Mouse (Mus musculus): Measurements from ENCODE around the gene Sirt4. TPM values are rescaled to one million over a fixed set of nuclear protein-coding genes. Genes with fewer than 3 reads are reported as not detected.
A peak's percentile ranks its signal among the peaks of the same experiment; 100 is the strongest.
"Not testable (repeated sequence)": the region's sequence is repeated elsewhere in the genome, so short reads cannot be mapped to it uniquely, and the experiment has no call there.

The Sirt4 gene
- polyA plus RNA-seq, 1 experiment: 13.2 TPM

- H3K27ac ChIP-seq (ENCODE audit: control insufficient read depth, insufficient read depth, low read depth, low read length, poor library complexity): no peak overlapping the region
- TF ChIP-seq POLR2A (IDR thresholded peaks at IDR 0.05; ENCODE audit: borderline replicate concordance, control insufficient read depth, low read depth, low read length) (no peak), CTCF (IDR thresholded peaks at IDR 0.05; ENCODE audit: control insufficient read depth, insufficient read depth, low read length) (no peak)
- no peak overlapping the region for H3K4me3 ChIP-seq (replicated peaks; ENCODE audit: control insufficient read depth, low read depth, low read length)
- no peaks in the 10 kb centered on the region for H3K4me1 ChIP-seq (ENCODE audit: control insufficient read depth, insufficient read depth, low read length)
- WGBS: 66% methylated on average over 13 of the region's 13 CpGs
Observed at GRCm38 (mm10) chr5:115458918-115459317, 25.6 kb downstream of the Sirt4 start.

GRCm38 (mm10) chr5:115455838-115456237, 28.7 kb downstream of the Sirt4 start:
- WGBS: 67% methylated on average over 7 of the region's 7 CpGs
- no peak overlapping the region for H3K4me3 ChIP-seq (replicated peaks; ENCODE audit: control insufficient read depth, low read depth, low read length)
- TF ChIP-seq POLR2A (IDR thresholded peaks at IDR 0.05; ENCODE audit: borderline replicate concordance, control insufficient read depth, low read depth, low read length) (no peak), CTCF (IDR thresholded peaks at IDR 0.05; ENCODE audit: control insufficient read depth, insufficient read depth, low read length) (no peak)
- H3K4me1 ChIP-seq (ENCODE audit: control insufficient read depth, insufficient read depth, low read length): no peaks in the 10 kb centered on the region
- no peak overlapping the region for H3K27ac ChIP-seq (ENCODE audit: control insufficient read depth, insufficient read depth, low read depth, low read length, poor library complexity)

DNA sequence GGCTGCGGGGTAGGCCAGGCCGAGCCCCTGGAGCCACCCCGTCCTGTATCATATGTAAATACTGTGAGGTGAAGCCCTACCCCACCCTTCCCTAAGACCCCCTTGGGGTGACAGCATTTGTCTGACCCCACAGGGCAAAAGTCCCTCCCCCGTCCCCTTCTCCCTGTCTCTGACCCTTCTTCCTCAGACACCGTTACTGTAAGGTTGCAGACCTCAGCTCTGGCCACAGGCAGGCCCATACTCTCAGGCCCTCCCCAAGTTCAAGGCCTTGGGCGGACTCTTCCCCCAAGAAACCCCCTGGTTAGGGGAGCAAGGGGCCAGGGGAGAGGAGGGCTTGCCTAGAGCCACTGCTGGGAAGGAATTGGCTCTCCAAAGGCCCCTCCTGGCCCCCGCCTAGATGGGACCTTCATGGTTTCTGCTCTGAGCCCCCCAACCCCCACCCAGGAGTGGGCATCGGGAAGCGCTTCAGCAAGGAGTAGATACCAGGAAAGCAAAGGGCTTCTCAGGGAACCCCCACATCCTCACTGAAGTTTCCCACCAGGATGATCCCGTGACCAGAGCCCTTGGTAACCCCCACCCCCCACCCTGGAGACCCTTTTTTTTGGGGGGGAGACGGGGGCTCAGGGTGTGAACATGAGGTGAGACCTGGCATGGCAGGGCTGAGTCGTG, 30.0 kb downstream of the Sirt4 start:
- no peak overlapping the region for H3K4me3 ChIP-seq (replicated peaks; ENCODE audit: control insufficient read depth, low read depth, low read length)
- no peaks in the 10 kb centered on the region for H3K4me1 ChIP-seq (ENCODE audit: control insufficient read depth, insufficient read depth, low read length)
- no peak for TF ChIP-seq POLR2A (IDR thresholded peaks at IDR 0.05; ENCODE audit: borderline replicate concordance, control insufficient read depth, low read depth, low read length)
- no peak for TF ChIP-seq CTCF (IDR thresholded peaks at IDR 0.05; ENCODE audit: control insufficient read depth, insufficient read depth, low read length)
- 79% methylated on average over 12 of the region's 12 CpGs for WGBS
- no peak overlapping the region for H3K27ac ChIP-seq (ENCODE audit: control insufficient read depth, insufficient read depth, low read depth, low read length, poor library complexity)

GRCm38 (mm10) chr5:115450410-115451317, 33.9 kb downstream of the Sirt4 start:
- Histone ChIP-seq H3K4me1 (ENCODE audit: control insufficient read depth, insufficient read depth, low read length) (no peaks in the 10 kb centered on the region), H3K4me3 (replicated peaks; ENCODE audit: control insufficient read depth, low read depth, low read length) (no peak overlapping the region), H3K27ac (ENCODE audit: control insufficient read depth, insufficient read depth, low read depth, low read length, poor library complexity) (no peak overlapping the region)
- 88% methylated on average over 27 of the region's 27 CpGs for WGBS
- TF ChIP-seq CTCF (IDR thresholded peaks at IDR 0.05; ENCODE audit: control insufficient read depth, insufficient read depth, low read length): no peak
- no peak for TF ChIP-seq POLR2A (IDR thresholded peaks at IDR 0.05; ENCODE audit: borderline replicate concordance, control insufficient read depth, low read depth, low read length)

- TF ChIP-seq POLR2A (IDR thresholded peaks at IDR 0.05; ENCODE audit: borderline replicate concordance, control insufficient read depth, low read depth, low read length): no peak
- no peak for TF ChIP-seq CTCF (IDR thresholded peaks at IDR 0.05; ENCODE audit: control insufficient read depth, insufficient read depth, low read length)
- Histone ChIP-seq H3K27ac (ENCODE audit: control insufficient read depth, insufficient read depth, low read depth, low read length, poor library complexity) (no peak overlapping the region), H3K4me1 (ENCODE audit: control insufficient read depth, insufficient read depth, low read length) (no peaks in the 10 kb centered on the region), H3K4me3 (replicated peaks; ENCODE audit: control insufficient read depth, low read depth, low read length) (no peak overlapping the region)
- 67% methylated on average over 3 of the region's 3 CpGs for WGBS
Observed at GRCm38 (mm10) chr5:115449247-115449646, 35.3 kb downstream of the Sirt4 start.

DNA sequence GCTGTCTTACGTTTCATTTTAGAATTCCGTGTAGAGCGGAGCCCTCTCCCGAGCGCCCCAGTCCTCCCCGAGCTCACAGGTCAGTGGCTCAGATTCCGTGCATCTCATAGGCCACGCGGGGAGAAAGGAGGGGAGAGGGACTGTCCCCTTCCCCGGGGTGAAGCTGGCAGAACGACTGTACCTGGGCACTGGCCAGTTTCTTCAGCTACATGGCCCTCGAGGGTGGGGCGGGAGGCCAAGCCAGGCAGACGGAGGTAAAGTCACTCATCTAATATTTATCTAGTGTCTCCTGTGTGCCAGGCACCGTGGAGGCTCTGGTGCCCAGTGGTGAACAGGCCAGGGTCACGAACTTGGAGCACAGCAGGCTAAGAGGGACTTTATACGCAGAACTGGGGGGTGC, 37.4 kb downstream of the Sirt4 start:
- TF ChIP-seq POLR2A (IDR thresholded peaks at IDR 0.05; ENCODE audit: borderline replicate concordance, control insufficient read depth, low read depth, low read length) (no peak), CTCF (IDR thresholded peaks at IDR 0.05; ENCODE audit: control insufficient read depth, insufficient read depth, low read length) (no peak)
- WGBS: 83% methylated on average over 17 of the region's 17 CpGs
- Histone ChIP-seq H3K4me3 (replicated peaks; ENCODE audit: control insufficient read depth, low read depth, low read length) (no peak overlapping the region), H3K27ac (ENCODE audit: control insufficient read depth, insufficient read depth, low read depth, low read length, poor library complexity) (no peak overlapping the region), H3K4me1 (ENCODE audit: control insufficient read depth, insufficient read depth, low read length) (no peaks in the 10 kb centered on the region)

GRCm38 (mm10) chr5:115444130-115444529, 40.4 kb downstream of the Sirt4 start:
- WGBS: 82% methylated on average over 11 of the region's 11 CpGs
- H3K27ac ChIP-seq (ENCODE audit: control insufficient read depth, insufficient read depth, low read depth, low read length, poor library complexity): no peak overlapping the region
- H3K4me3 ChIP-seq (replicated peaks; ENCODE audit: control insufficient read depth, low read depth, low read length): no peak overlapping the region
- no peak for TF ChIP-seq CTCF (IDR thresholded peaks at IDR 0.05; ENCODE audit: control insufficient read depth, insufficient read depth, low read length)
- TF ChIP-seq POLR2A (IDR thresholded peaks at IDR 0.05; ENCODE audit: borderline replicate concordance, control insufficient read depth, low read depth, low read length): no peak
- no peaks in the 10 kb centered on the region for H3K4me1 ChIP-seq (ENCODE audit: control insufficient read depth, insufficient read depth, low read length)

GRCm38 (mm10) chr5:115442663-115443062, 41.9 kb downstream of the Sirt4 start:
- TF ChIP-seq CTCF (IDR thresholded peaks at IDR 0.05; ENCODE audit: control insufficient read depth, insufficient read depth, low read length): peak; percentile 62

More at GRCm38 (mm10) chr5:115442663-115443062, 41.9 kb downstream of the Sirt4 start:
- H3K27ac ChIP-seq (ENCODE audit: control insufficient read depth, insufficient read depth, low read depth, low read length, poor library complexity); H3K4me3 ChIP-seq (replicated peaks; ENCODE audit: control insufficient read depth, low read depth, low read length); H3K4me1 ChIP-seq (ENCODE audit: control insufficient read depth, insufficient read depth, low read length): not testable (repeated sequence)
- WGBS: 46% methylated on average over 5 of the region's 5 CpGs
